Mouse (Mus musculus): ENCODE data around the gene Unc5a. TPM values are rescaled to one million over a fixed set of nuclear protein-coding genes. Genes with fewer than 3 reads are reported as not detected.

Unc5a gene
- 10 to 100 TPM; 86.2 to 95.5 (median 94.0) TPM for total RNA-seq (2022)

DNA sequence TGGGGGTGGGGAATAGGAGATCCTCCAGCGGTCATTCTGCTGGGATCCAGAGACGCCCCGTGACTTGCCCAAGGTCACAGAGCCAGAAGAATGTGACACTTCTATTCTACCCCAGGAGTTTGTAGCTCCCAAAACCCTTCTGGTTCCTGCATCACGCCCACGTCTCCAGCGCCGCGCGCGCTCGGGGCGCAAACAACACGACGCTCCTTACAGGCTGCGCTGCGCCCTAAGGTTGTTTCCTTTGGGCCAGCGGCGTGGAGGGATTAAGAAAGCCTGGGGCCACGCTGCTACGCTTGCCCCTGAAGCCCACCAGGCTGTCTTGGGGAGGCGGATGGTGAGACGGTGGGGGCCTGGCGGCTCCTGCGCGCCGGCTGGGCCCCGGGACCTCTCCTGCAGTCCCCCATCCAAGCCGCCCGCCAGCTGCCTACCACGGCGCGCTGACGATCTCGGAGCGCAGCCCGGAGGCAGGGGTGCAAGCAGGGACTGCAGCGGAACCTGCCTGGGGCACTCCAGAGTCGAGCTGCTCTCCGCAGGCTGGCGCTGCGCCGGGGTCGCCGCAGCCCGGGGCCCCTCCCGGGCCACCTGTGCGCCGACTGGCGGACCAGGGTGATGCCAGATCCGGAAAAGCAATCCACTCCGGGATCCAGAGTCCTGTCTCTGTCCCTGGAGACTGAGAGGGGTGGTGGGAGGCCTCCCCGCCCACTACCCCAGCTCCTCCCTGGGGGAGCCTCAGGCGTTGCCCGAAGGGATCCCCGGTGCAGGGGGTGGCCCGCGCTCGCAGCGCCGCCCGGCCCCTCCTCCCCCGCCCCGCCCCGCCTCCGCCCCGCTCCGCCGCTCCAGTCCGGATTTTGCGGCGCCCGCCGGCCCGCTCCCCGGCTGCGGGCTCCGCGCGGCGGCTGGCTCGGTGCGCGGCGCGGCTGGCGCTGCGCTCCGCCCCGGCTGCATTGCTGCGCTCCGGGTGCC lies at the start of gene Unc5a:
Unc5a (plus strand) TSS at position 881 of the 963 bp plus-strand sequence.
- DNase-seq (ENCODE audit: low spot score in 2 of 2): peak; percentile 67 to 79

DNA sequence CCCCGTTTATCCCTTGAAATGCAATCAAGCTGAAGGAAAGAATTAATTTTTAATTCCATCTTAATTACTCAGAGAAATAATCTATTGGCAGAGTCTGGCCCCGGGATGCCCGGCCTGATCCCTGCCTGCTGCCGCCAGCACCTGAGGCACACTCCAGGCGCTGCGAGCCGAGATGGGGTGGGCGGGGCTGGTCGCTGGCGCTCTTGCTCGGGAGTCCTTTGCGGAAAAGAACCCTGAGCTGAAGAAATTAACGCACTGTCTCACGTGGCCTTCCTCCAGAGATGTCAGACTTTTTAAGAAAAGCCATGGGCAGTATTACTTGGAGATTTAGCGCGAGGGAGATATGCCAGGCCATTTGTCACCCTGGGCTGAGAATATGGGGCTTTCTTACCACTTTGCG lies 37.2 kb upstream of the Unc5a start:
- no peak for DNase-seq (ENCODE audit: low spot score in 2 of 2)

DNA sequence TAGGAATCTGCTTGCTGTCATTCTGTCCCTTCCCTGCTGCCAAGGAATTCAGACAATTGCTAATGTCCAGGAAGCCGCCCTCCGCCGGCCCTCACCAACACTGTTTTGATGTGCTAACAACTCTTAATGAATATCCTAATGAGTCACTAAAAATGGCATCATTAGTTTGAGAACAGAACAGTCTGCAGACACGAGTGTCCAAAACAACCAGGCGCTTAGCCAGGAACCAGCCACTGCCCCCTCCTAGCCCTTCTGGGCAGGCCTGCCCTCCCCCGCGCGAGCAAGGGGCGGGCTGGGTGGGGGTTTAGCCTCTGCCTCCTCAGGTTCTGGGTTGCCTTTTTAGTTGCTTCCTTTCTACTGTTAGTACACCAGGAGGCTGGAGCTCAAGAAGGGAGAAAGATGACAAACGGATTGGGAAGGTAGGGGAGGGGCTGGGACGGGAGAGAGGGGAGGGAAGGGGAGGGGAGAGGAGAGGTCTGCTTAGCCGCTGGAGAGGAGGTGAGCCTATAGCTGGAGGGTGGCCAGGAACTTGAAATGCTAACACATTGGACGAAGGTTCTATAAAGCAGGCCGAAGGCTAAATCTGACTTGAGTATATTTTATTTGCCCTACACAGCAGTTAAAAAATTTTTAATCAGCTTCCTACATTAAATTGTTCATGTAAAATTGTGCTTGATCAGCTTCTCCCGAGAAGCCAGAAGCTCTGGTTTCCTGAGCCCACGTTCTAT lies 36.2 kb upstream of the Unc5a start:
- no peak for DNase-seq (ENCODE audit: low spot score in 2 of 2)

DNA sequence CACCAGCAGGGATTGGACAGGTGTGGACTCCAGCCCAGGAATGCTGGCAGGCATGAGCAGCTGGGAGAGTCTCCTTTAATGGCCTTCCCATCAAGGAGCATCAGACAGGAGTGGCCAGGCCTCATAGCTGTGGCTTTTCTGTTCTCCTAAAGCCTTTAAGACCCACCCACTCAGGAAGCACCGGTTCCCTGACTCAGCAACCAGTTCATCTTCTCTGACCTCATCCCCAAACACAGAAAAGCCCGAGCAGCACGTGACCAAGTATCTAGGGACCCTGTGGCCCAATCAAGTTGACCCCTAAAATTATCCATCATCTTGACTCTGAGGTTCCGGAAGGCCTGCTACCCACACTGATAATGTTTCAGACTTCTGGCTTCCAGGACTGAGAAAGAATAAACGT lies 32.6 kb upstream of the Unc5a start:
- no peak for DNase-seq (ENCODE audit: low spot score in 2 of 2)

DNA sequence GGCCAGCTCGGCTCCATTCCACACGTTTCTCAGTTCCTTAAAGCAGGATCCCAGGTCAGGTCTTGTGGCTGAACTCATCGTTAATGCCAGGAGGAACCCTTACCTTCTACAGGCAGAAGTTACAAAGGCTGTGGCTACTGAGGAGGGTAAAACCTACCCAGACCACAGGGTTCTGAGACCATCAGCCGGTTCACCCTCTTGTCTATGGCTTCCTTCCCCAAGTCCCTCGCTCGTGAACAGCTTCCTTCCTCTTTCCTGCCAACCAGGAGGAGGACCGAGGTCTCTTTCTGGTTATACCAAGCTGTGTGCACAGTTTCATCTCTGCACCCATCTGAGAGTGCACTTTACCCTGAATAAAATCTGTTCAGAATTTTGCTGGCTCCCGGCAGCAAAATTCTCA lies 30.3 kb upstream of the Unc5a start:
- no peak for DNase-seq (ENCODE audit: low spot score in 2 of 2)

DNA sequence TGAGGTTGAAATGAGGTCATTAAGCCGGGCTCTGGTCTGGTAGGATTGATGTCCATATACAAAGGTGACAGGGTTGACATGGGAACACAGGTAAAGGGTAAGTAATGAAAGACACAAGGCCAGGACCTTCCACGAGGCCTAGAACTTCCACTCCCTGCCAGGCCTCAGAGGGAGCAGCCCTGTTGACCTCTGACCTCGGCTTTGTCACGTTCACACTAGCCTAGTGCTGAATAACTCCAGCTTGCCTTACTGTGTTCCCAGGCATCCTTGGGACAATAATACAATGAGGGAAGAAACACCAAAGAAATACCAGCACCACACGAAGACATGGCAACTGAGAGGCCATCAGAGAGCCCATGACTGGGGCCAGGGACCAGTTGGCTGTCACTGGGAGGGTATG lies 29.5 kb upstream of the Unc5a start:
- no peak for DNase-seq (ENCODE audit: low spot score in 2 of 2)

DNA sequence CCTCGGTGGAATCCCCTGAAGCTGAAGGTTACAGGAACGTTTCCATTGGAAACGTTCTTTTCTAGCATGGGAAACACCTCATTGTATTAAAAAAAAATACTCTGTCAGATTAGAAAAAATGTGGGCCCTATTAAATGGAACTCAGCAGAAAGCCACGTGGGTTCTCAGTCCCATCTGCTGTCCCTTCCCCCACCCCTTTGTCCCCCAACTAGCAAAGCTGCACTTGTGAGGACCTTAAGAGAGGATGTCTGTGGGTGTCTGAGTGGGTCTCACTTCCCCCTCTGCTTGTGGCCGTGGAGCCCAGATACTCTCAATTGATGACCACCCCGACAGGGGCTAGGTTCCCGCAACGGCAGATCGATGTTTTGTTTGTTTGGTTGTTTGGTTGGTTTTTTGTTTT lies 27.5 kb upstream of the Unc5a start:
- no peak for DNase-seq (ENCODE audit: low spot score in 2 of 2)

DNA sequence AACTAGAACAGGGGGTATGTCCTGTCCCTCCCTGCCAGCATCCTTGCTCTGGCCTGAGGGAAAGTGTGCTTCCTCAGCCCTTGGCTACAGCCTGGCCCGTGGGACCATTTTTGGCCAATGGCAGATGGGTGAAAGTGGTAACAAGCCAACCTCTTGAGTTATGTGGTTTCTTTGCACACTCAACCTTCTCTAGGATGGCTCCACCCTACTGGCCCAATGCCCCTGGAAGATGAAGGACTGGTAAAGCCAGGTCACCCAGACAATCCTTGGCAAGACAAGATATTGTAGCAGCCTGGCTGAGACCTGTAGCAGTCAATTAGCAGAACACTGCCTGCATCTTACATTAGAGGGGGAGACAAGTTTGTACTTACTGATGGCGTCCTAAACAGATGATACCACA lies 25.5 kb upstream of the Unc5a start:
- DNase-seq (ENCODE audit: low spot score in 2 of 2): no peak

DNA sequence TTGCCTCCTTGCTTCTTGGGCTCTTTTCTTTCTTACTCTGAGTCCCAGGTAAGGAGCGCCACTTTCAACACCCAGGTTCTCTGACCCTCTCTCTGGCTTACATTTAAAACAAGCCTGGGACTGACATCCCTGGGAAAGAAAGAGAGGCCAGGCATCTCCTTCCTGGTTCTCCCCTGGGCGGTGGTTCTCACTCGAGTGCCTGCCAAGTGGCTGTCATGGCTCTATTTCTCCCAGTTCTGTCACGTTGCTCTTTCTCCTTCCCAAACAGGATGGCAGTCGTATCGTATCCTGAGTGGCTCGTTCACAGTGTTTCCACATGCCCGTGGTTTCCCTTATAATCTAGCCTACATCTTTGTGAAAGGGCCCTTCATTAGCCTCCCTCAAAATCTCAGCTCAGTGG lies 23.7 kb upstream of the Unc5a start:
- no peak for DNase-seq (ENCODE audit: low spot score in 2 of 2)

DNA sequence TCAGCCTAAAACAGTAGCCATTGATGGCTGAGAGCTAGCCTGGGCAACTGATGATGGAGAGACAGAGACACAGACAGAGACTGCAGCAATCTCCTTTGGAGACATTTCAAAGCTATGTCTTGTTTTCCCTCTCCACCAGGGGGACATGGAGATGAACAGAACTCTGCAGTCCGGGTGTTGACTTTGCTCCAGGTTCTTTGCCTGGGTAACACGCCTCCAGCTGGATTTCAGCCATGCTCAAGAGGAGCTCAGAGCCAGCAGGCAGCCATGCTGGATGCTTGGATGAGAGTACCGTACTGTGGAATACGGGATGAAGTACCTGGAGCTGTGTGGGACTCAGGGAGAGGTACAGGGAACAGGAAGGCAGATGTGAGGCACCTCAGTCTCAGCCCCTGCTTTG lies 22.6 kb upstream of the Unc5a start:
- peak in 1 of 2 experiments; percentile 53 for DNase-seq (ENCODE audit: low spot score in 2 of 2)

DNA sequence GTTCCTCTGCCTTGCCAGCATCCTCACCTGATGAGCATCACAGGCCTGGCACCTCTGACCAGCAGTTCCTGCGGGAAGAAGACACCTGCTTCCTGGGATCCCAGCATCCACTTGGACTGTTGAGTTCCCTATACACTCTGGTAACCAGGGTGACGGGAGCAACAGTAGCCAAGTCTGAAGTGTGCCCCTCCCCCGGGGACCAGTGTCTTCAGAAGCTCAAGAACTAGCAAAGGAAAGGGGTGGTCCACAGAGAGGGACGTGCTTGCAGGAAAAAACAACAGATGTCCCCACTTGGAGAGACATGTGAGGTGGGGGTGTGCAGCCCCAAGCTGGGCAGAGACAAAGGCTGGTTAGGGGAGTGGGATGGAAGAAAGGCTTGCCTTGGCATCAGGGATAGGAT lies 19.1 kb upstream of the Unc5a start:
- DNase-seq (ENCODE audit: low spot score in 2 of 2): no peak

DNA sequence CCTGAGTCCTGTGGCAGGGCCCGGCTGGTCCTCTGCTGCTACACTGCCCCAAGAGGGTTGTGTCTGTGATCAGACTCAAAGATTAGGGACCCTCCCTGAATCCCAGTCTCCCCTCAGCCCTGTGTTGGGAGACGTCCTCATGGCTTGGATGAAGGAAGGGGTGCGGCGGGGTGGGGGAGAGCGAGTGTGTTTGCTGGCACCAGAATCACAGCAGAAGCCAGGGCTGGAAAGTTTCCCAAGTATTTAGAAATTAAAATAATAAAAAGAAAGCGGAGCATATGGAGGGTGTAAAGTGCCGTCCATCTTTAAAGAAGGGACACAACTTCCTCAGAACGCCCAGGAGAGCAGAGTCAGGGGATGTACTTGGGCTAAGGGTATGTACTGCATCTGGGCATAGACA lies 14.3 kb upstream of the Unc5a start:
- DNase-seq (ENCODE audit: low spot score in 2 of 2): no peak

DNA sequence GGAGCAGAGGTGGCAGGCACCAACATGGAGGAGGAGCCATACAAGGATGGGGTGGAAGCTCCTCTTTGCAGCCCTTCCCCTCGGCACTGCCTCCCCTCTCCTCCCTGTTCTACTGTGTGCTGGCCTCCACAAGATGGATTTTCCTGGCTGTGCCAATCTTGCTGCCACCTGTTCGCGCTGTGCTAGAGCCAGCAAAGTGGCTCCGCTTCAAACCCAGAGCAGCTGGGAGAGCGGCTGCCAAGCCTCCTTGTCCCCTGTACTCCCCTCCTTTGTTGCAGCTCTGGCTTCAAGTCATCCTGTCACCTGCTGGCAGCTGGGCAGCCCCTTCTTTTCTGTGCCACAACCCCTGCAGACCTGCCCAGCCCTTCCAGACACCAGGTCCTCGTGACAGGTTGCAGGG lies 13.0 kb upstream of the Unc5a start:
- DNase-seq (ENCODE audit: low spot score in 2 of 2): peak in 1 of 2 experiments; percentile 69

DNA sequence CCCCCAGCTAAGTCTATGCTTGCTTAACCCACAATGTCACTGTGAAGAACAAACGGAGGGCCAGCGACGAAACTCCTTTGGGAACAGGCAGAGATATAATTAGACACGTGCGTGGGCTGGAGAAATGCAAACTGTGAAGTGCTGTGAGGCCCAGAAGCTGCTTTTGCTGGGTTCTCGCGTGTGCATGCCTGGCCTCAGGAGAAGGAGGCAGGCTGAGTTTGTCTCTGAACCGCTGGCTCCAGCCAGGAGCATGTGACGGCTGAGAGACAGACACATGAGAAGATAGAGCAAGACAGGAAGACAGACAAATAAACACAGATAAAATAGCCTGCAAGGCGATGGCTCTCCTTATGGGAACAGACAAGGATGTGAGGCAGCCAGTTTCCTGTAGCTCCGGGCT lies 11.3 kb upstream of the Unc5a start:
- peak; percentile 47 to 86 for DNase-seq (ENCODE audit: low spot score in 2 of 2)

DNA sequence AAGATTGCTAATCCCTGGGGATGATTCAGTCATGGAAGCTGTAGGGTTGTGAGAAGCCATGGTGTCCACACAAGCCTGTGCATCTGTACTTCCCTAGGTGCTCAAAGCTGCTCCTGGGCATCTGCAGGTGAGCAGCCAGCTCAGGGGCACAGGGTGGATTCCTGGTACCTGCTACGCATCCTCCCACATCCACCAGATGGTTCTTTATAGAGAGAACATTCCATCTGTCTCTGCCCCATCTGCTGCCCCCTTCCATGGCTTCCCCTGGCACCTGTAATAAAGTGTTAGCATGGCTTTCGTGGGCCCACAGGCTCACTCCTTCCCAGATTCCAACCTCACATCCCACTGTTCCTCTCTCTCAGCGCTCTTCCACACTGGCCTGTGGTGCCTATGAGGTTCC lies 10.7 kb upstream of the Unc5a start:
- DNase-seq (ENCODE audit: low spot score in 2 of 2): peak in 1 of 2 experiments; percentile 42

DNA sequence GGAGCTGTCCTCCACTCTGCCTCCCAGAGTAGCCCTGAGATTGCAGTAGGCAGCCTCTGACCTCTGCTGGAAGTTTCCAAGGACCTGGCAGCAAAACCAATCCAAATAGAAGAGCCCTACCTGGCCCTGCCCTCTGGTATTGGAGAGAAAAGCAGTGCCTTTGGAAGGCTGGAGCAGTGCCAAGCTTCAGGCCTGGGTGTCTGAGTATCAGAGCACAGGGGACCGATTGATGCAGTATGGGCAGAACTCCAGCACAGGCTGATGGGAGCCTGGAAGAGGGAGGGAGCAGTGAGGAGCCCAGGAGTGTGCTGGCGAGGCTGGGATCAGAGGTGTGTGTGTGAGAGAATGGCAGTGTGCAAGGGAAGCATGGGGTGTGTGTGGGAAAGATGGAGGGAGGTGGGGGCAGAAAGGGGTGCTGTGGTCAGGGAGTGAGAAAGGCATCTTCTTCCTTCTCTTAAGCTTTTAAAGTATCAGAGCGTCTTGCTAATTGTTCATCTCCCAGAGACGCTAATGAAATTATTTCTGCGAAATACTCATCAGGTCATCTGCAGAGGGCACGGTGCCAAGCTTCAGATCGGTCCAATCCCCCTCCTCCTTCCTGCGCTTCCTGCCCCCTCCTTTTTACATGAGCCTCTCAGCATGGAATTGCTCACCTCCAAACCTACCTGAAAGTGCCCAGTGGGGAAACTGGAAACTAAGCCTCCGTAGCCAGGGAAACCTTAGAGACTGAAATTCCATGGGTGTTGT lies 4.6 kb upstream of the Unc5a start:
- DNase-seq (ENCODE audit: low spot score in 2 of 2): no peak

DNA sequence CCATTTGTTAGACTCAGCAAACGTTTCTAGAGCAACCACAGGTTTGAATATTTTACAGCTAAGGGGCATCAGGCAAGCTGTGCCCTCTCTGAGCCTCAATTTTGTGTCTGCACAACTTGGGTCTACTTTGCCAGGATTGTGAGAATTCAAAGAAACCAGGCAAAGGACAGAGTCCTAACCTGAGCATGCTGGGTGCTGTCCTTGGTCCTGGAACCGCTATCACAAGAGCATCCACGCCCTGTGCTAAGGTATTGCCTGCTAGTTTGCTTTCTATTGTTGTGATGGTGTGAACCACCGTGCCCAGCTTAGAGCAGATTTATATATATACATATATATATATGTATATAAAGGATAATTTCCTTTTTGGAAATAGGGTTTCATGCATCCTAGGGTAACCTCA lies 3.9 kb upstream of the Unc5a start:
- no peak for DNase-seq (ENCODE audit: low spot score in 2 of 2)

DNA sequence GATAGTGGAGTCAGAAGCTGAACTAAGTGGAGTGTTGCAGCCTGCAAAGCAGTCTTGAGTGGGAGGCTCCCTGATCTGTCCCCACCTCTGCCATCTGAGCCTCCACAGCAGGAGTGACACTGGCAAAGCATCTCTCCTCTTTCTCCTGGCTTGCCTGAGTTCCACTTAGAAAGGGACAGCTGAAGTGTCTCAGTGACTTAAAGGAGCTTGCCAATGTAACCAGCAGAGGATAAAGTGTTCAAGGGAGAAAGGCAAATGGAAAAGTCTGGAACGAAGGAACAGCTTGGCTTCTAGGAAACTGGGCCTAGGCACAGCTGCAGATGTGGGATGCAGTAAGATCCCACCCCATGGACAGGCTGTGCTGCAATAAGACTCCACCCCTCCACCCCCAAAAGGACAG lies 2.8 kb upstream of the Unc5a start:
- no peak for DNase-seq (ENCODE audit: low spot score in 2 of 2)

DNA sequence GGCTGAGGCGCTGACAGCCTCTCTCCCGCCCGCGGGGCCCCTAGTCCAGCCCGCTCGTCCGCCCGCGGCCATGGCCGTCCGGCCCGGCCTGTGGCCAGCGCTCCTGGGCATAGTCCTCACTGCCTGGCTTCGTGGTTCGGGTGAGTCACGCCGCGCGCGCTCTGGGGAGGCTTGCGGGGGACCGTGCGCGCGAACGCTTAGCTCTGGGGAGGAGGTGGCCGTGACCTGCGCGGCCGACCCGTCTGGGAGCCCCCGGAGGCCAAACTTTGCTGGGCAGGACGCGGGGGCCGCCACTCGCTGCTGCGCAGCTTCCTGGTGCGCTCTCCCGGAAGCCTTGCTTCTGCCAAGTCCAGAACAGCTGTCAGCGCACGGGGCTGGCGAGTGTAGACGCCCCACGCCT lies 381 bp downstream of the Unc5a start:
- DNase-seq (ENCODE audit: low spot score in 2 of 2): peak; percentile 45 to 65

DNA sequence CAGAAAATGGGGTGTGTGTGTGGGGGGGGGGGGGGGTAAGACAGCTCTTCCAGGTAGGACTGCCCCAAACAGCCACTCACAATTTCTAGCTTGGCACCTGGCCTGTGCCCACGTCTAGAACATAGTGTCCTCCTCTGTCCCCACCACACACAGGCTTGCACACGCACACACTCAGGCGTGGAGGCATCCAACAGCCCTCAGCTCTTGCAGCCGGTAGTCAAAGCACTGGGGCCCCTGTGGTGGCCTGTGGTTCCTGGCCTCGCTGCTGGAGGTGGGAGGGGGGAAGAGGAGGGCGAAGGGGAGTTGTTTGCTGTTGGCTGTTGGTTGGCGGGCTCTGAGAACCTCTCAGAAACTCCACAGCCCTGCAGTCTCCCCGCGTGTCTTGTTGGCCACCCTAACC lies 920 bp downstream of the Unc5a start:
- DNase-seq (ENCODE audit: low spot score in 2 of 2): no peak

DNA sequence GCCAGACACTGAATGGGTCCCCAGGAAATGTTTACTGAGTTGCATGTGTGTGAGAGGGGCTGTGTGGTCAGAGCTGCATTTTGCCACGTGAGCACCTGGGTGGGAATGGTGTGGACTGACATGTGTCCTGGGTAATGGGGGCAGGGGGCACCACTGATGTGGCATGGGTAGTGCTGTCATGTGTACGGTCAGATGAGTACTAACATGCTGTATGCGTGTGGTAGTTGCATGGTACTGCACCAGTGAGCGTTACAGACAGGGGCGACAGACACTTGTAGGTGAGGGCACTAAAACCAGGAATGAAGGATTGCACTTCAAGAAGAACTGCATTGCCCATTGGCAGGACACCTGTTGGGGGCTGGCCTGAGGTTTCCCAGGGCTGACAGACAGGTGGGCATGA lies 2.0 kb downstream of the Unc5a start:
- DNase-seq (ENCODE audit: low spot score in 2 of 2): no peak

DNA sequence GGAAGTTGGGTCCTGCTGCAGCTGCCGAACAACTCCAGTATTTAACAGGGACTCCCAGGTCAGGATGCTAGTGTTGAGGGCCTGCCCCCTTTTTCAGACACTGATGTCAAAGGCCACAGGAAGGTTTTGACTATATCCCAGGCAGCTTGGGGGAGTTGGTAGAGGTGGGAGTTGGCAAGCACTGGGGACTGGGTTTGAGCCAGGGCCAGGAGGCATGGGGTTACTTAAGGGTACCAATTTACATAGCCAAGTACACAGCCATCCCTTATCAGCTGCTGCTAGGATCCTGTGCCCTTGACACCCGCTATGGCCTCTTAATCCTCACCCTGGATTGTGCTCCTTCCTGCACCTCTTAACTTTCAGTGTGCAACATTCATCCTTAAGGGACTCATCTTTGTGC lies 5.5 kb downstream of the Unc5a start:
- DNase-seq (ENCODE audit: low spot score in 2 of 2): no peak

Data from left cerebral cortex, adult 8-10 months (tissue).